Mouse (Mus musculus): ENCODE results near the gene Eepd1.

DNA sequence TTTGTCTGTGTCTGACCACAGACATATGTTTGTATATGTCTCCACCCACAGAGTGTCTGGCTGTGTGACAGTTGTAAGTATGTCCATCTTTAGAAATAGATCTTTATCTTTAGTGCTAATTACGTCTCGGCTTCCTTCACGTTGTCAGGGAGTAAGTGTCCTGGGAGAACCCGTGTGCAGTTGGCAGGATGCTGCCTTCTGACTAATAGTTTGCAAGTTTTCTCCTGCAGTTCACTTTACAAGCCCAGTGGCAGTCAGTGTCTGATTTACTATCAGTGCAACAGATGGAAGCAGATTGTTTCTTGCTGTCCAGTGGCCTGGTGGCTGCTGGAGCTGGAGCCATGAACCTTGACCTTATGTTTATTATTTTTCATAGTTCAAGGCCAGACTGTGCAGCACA is 17.4 kb downstream of the Eepd1 start:
- TF ChIP-seq POLR2A (IDR thresholded peaks at IDR 0.05; ENCODE audit: low read depth, low read length) (no peak), CTCF (IDR thresholded peaks at IDR 0.05; ENCODE audit: borderline replicate concordance, insufficient read depth, low read length) (no peak)

Measured in embryonic fibroblast, embryonic 13.5 days (primary cell).